In the genomic region with DNA sequence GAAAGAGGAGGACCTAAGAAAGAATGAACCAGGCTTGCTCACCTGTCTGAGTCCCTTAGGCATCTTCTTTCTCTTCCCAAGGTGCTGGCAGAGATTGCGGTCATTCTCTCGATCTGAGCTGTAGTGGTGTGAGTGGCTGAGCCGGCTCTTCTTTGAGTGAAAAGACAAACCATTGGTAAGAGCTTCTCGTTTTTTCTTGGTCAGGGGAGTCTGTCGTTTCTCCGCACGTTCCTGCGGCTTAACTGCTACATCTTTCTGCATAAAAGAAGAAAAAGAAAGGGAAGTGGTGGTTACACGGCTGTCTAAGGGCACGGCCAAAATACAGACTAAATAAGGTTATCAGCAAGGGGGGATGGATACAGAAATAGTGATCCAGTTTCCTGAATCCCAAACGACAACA, we compare ENCODE assay signal across 20 mouse cellular contexts.
"Had no signal": no experiment of that assay in that cellular context is flagged by ENCODE, and none has a peak within 500 bp of the region (broad histone marks: within the 10 kb centered on the region; RNA-seq: fewer than 3 reads in every experiment).

No protein-coding gene starts in this region.

- H3K36me3 ChIP-seq: liver, embryonic 15.5 days; lung, embryonic 15.5 days; midbrain, embryonic 13.5 days; midbrain, embryonic 15.5 days; stomach, embryonic 15.5 days had no signal

- H3K27ac ChIP-seq: liver, embryonic 15.5 days; lung, embryonic 15.5 days; macrophage; midbrain, embryonic 13.5 days; midbrain, embryonic 15.5 days; neural tube, embryonic 13.5 days; stomach, embryonic 15.5 days; stomach, postnatal 0 days had no signal

- H3K9ac ChIP-seq: liver, embryonic 15.5 days; liver, postnatal 0 days; lung, embryonic 15.5 days; midbrain, embryonic 13.5 days; midbrain, embryonic 15.5 days; neural tube, embryonic 13.5 days; stomach, embryonic 15.5 days had no signal

- H3K4me3 ChIP-seq: liver, embryonic 15.5 days; lung, embryonic 15.5 days; megakaryocyte, embryonic 14.5 days; midbrain, embryonic 13.5 days; midbrain, embryonic 15.5 days; myocyte; neural tube, embryonic 13.5 days; stomach, embryonic 15.5 days had no signal

- H3K27me3 ChIP-seq: liver, embryonic 15.5 days; lung, embryonic 15.5 days; megakaryocyte, embryonic 14.5 days; midbrain, embryonic 13.5 days; midbrain, embryonic 15.5 days; neural tube, embryonic 13.5 days; stomach, embryonic 15.5 days had no signal

- H3K9me3 ChIP-seq: liver, embryonic 15.5 days; lung, embryonic 15.5 days; megakaryocyte, embryonic 14.5 days; midbrain, embryonic 13.5 days; midbrain, embryonic 15.5 days; neural tube, embryonic 13.5 days; stomach, embryonic 15.5 days had no signal

- H3K4me1 ChIP-seq: liver, embryonic 15.5 days; lung, embryonic 15.5 days; megakaryocyte, embryonic 14.5 days; stomach, embryonic 15.5 days had no signal

- DNase-seq: liver, postnatal 0 days; lung, adult 2 months; lung, postnatal 14 days; lung, postnatal 36 days; right cerebral cortex, postnatal 14 days; thymus, adult 2 months; thymus, postnatal 25 days; thymus, postnatal 4 days had no signal

- H3K4me2 ChIP-seq: liver, embryonic 15.5 days; lung, embryonic 15.5 days; midbrain, embryonic 11.5 days; midbrain, embryonic 13.5 days; midbrain, embryonic 15.5 days; neural tube, embryonic 13.5 days; stomach, embryonic 15.5 days had no signal

- ATAC-seq: liver, postnatal 0 days; lung, postnatal 0 days; midbrain, embryonic 13.5 days; midbrain, embryonic 15.5 days had no signal
